Mouse (Mus musculus): Measurements from ENCODE around the gene Lhfpl3.
"Not testable (repeated sequence)": the region's sequence is repeated elsewhere in the genome, so short reads cannot be mapped to it uniquely, and the experiment has no call there.

The Lhfpl3 gene

DNA sequence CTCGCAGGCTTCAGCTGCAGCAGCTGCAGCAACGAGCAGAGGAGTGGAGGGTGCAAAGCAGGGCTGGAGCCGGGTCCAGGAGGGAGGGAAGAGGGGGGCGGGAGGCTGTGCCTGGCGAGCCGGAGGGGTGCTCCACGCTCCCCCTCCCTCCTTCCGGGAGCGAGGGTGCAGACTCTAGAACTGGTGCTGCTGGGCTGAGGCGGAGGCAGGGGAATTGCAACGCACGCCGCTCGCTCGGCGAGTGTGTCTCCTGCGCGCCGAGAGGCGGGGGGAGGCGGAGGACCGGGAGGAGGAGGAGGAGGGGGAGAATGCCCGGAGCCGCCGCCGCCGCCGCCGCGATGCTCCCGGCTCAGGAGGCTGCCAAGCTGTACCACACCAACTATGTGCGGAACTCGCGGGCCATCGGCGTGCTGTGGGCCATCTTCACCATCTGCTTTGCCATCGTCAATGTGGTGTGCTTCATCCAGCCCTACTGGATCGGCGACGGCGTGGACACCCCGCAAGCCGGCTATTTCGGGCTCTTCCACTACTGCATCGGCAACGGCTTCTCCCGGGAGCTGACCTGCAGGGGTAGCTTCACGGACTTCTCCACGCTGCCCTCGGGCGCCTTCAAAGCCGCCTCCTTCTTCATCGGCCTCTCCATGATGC is at the start of gene Lhfpl3:
TSS of gene Lhfpl3 (plus strand) at position 175 of the 648 bp plus-strand sequence.
- peak; percentile 43 to 44 for DNase-seq (ENCODE audit: low spot score in 2 of 2)

DNA sequence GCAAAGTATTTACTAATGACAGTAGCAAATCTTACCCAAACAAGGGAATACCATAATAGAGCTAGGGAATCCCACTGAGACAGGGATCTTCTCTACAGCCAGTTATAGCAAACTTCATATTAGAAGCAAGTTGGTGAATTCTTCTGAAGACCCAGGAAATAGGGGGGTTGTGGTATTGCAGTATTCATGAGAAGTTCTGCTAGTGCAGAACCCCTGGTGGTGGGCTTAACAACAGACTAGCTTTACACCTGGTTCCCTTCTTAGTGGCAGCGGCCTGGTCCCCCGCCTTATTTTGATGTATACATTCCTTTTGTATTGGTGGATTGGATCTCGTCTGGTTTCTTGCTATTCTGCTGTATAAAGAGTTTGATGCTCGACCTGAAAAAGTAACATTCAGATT is 39.6 kb upstream of the Lhfpl3 start:
- DNase-seq (ENCODE audit: low spot score in 2 of 2), result not testable (repeated sequence)

DNA sequence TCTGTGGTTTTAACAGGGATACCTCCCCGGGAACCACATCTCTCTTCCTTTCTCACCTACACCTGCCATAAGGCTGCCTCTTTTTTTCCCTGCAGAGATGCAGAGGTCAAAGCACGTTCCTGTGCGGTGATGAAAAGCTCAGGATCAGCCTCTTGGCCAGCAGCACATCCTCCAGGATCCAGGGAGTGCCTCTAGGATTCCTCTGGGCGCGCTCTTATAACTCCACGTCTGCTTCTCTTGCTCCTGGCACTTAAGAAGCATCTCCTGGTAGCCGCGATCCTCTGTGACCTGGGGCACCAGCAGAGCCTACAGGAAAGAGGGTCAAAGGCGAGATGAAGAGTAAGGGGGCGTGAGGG is 352 bp upstream of the Lhfpl3 start:
- no peak for DNase-seq (ENCODE audit: low spot score in 2 of 2)

GRCm38 (mm10) chr5:22746533-22747021 is 718 bp downstream of the Lhfpl3 start:
- DNase-seq (ENCODE audit: low spot score in 2 of 2), result peak; percentile 8 to 9

- DNase-seq (ENCODE audit: low spot score in 2 of 2), result no peak
Observed at GRCm38 (mm10) chr5:22747305-22747704, 1.4 kb downstream of the Lhfpl3 start.

DNA sequence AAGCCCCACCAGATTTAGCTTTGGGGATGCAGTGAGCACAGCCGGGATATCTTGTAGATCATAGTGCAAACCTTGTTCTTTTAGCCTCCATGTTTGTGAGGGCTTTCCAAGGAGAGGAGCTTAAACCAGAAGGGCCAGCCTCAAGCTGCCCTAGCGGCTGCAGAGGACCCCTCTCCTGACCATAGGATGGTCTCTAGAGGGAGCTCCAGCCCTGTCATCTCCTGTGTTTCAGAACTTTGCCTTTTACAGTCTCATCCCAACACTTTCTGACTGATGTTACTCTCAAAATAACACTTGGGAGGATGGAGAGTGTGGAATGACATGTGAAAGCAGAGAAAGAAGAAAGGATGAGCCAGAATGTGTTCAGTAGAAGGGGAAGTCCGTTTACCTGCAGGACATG is 11.4 kb downstream of the Lhfpl3 start:
- DNase-seq (ENCODE audit: low spot score in 2 of 2), result no peak

- DNase-seq (ENCODE audit: low spot score in 2 of 2), result no peak
Observed at GRCm38 (mm10) chr5:22770726-22771125, 24.9 kb downstream of the Lhfpl3 start.

DNA sequence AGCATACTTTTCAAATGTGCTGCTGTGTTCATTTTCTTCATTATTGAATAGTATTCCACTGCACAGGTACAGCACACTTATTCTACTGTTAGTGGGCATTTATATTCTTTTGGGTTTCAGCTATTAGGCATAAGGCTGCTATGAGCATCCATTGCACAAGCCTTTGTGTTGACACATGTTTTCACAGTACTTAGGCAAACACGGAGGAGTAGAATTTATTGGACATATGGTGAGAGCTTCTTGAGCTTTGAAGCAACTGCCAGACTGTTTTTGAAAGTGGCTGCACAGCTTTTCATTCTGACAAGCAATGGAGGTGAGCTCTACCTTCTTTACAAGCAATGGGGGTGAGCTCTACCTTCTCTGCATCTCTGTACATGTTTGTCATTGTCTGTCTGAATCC is 49.5 kb downstream of the Lhfpl3 start:
- DNase-seq (ENCODE audit: low spot score in 2 of 2), result no peak

GRCm38 (mm10) chr5:22813426-22813825 is 67.6 kb downstream of the Lhfpl3 start:
- peak; percentile 3 to 32 for DNase-seq (ENCODE audit: low spot score in 2 of 2)

DNA sequence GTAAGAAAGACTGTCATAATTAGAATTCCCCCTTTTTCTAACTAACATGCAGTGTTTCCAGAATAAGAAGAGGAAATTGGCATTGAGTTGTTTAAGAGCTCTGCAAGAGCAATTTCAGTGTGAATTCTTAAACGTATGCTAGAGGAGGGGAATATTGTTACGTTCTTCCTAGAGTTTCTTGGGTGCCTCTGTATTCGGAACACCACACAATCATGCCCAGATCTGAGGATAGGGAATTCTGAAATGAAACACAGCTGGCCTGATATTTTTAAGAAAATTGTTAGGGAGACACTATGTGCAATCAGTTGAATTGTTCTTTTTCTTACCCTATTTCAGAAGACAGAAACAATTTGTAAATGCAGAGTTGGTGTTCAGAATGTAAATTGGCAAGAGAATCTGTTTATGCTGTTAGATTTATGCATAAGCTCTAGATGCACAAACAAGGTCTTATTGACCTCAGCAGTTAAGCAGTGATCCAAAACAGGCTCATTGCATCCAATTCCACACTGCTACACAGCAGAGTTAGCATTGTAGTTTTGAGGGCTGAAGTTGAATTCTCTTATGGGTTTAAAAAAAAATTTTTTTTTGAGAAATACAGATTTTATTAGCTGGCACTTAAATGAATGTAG is 84.1 kb downstream of the Lhfpl3 start:
- DNase-seq (ENCODE audit: low spot score in 2 of 2), result no peak

- no peak for DNase-seq (ENCODE audit: low spot score in 2 of 2)
Observed at GRCm38 (mm10) chr5:22851572-22851971, 105.7 kb downstream of the Lhfpl3 start.

DNA sequence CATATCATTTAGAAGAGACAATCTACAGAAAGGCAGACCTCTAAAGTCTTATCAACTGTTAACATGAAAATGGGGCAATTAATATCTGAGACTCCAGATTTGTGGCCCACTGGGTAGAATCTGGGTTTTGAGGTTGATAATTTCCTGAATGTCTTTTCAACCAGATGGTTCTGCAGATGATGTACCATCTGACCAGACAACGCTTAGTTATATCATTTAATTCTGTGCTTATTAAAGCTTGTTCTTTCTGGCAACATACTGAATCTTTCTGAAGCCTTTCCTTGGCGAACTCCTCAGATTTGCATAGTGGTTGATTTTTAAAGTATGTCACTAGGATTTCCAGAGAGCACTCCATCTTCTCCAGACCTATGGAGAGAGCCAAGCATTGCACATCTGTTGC is 107.6 kb downstream of the Lhfpl3 start:
- no peak for DNase-seq (ENCODE audit: low spot score in 2 of 2)

DNA sequence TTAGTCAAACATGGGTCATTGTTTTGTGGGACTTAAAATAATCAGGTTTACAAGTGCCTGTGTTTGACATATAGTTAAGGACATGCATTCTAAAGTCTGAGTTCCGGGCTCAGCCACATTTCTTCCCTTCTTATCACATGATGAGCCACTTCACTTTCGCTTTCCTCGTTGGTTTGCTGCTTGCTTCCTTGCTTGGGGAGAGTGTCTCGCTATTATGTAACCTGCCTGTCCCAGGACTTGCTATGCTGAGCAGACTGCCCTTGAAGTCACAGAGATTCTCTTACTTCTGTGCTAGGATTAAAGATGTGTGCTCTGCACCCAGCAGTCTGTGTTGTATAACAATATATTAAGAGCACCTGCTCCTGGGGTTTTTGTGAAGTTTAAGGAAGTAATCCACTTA is 110.6 kb downstream of the Lhfpl3 start:
- no peak for DNase-seq (ENCODE audit: low spot score in 2 of 2)

- no peak for DNase-seq (ENCODE audit: low spot score in 2 of 2)
Observed at GRCm38 (mm10) chr5:22861399-22861798, 115.5 kb downstream of the Lhfpl3 start.

DNA sequence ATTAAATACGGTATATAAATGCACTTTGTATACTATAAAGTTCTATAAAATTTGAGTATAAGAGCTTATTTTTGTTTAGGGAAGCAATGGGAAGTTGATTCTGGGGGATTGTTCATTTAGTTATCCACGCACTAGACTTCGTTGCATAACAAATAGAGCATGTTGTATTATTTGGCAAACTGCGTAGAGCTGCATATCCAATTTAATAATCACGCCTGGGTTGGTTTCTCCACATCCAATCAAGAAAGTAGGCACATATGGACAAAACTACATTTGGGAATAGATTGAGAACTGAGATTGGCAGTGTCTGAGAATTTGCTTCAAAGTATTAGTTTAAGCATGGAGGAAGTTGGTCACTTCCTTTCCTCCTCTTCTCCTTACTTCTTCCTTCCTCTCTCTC is 123.2 kb downstream of the Lhfpl3 start:
- DNase-seq (ENCODE audit: low spot score in 2 of 2), result no peak

DNA sequence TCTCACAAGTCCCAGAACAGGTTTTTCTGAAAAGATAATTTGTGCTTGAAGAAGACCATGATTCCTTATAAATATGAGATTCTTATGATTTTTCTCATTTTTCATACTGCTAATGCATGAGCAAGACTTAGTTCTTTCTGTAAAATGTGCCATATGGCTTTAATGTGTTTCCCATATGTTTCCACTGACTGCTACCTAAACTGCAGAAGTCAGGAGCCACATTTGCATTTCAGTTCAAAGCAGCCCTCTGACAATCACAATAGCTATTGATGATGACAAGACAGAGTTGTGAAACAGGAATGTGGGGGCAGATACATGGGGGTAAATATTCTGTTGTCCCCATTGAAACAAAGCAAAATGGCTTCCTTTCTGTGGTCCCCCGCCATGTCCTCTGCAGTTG is 126.6 kb downstream of the Lhfpl3 start:
- no peak for DNase-seq (ENCODE audit: low spot score in 2 of 2)

- peak; percentile 16 to 18 for DNase-seq (ENCODE audit: low spot score in 2 of 2)
Observed at GRCm38 (mm10) chr5:22888345-22888744, 142.5 kb downstream of the Lhfpl3 start.

DNA sequence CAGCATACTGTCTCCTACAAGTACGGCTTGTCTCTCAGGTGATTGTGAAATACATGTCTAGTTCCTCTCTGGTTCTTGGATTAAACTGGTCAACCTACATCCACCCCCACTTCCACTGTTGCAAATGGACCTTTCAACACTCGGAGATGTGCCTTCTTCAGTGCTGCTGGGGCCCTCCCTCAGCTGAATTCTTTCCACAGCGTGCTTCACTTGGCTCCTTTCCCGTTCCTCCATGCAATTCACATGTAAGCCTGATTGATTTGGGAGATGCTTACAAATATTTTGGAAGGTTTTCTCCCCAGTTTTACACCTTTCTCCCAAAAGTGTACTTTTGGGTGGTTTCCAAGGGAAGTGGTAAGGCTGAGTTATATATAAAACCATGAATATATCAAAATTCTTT is 143.6 kb downstream of the Lhfpl3 start:
- no peak for DNase-seq (ENCODE audit: low spot score in 2 of 2)

- DNase-seq (ENCODE audit: low spot score in 2 of 2), result no peak
Observed at GRCm38 (mm10) chr5:22897228-22897627, 151.4 kb downstream of the Lhfpl3 start.

GRCm38 (mm10) chr5:22897656-22898289 is 151.9 kb downstream of the Lhfpl3 start:
- no peak for DNase-seq (ENCODE audit: low spot score in 2 of 2)

- no peak for DNase-seq (ENCODE audit: low spot score in 2 of 2)
Observed at GRCm38 (mm10) chr5:22898593-22898992, 152.7 kb downstream of the Lhfpl3 start.

DNA sequence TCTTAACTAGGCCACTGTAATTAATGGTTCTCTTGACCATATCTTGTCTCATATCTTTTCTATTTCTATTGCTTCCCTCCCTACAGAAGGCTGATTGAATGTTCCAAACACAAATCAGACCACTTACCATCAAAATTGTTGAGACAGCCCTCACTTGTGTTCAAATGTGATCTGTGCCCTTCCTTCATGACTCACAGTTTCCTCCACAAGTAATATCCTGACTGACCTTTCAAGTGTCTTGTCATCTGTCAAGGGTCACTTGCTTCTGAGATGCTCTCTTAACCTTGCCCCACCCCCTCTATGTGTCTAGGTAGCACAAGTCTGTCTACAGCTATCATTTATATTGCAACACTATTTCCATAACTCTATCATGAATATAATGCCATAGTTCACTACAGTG is 154.1 kb downstream of the Lhfpl3 start:
- DNase-seq (ENCODE audit: low spot score in 2 of 2), result no peak

GRCm38 (mm10) chr5:22917197-22917596 is 171.3 kb downstream of the Lhfpl3 start:
- DNase-seq (ENCODE audit: low spot score in 2 of 2), result no peak

Measured in right cerebral cortex, postnatal 36 days (tissue).